Mouse (Mus musculus): ENCODE data around the gene 9030612E09Rik.

- TF ChIP-seq CTCF (IDR thresholded peaks at IDR 0.05; ENCODE audit: low read depth), result no peak
- no peak for TF ChIP-seq EP300 (IDR thresholded peaks at IDR 0.05; ENCODE audit: low read depth)
Observed at GRCm38 (mm10) chr10:43128750-43129149, 45.8 kb upstream of the 9030612E09Rik start.

Measured in liver, embryonic 14.5 days (tissue).